Mouse (Mus musculus): Measurements from ENCODE around the gene Glul.

- TF ChIP-seq POLR2A (IDR thresholded peaks at IDR 0.05; ENCODE audit: low read depth, low read length) (no peak), CTCF (IDR thresholded peaks at IDR 0.05; ENCODE audit: extremely low read depth, insufficient read length, insufficient replicate concordance, low read depth, low read length) (no peak)
Measured at GRCm38 (mm10) chr1:153957850-153958249, 58.1 kb downstream of the Glul start.

Measured in small intestine, adult 2 months (tissue).